Mouse (Mus musculus) cerebellum, adult 11 months (tissue): ENCODE results near the gene Zfp366.
"Not testable (repeated sequence)": the region's sequence is repeated elsewhere in the genome, so short reads cannot be mapped to it uniquely, and the experiment has no call there.

Source experiments
- DNase-seq: peaks from one replicate; pipeline ENCODE4 v3.0.0; 2022

Gene Zfp366

GRCm38 (mm10) chr13:99184155-99184886 lies at the start of gene Zfp366:
Gene Zfp366 (plus strand): TSS chr13:99184823.
- no peak for DNase-seq

DNA sequence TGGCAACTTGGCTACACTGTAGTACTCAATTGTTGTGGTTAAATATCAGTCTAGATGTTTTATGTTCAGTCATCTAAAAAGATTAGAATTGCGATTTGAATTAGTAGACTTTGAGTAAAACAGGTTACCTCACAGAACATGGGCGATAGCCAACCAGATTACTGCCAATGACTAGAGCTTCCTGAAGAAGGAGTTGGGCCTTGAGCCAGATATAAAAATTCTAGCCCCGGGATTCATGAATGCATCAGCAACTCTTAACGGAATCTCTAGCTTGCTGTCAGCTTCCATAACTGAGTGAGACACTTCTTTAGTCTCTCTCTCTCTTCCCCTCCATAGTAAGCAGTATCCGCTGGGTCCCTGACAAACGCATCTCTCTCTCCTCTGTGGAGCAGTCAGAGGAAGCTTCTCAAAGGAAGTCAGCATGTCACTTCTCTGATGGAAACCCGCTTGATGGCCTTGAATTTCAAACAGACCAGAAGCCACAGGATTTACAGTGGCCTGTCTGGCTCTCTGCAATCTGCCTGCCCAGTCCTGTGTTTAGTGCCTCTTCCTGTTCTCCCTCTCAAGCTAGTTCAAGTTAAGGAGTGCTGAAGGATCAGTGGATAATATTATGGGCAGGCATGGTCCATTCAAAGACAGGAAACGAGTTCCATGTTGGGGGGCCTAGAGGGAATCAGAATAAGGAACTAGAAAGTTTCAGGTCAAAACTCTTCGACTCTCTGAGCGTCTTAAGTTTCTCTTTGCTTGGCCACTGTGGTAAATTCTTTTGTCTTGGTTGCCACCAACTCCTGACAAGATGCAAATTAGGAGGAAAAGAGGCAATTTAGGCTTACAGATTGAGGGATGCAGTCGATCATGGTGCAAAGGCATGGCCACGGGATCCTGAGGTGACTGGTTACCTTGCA lies 46.0 kb upstream of the Zfp366 start:
- no peak for DNase-seq

DNA sequence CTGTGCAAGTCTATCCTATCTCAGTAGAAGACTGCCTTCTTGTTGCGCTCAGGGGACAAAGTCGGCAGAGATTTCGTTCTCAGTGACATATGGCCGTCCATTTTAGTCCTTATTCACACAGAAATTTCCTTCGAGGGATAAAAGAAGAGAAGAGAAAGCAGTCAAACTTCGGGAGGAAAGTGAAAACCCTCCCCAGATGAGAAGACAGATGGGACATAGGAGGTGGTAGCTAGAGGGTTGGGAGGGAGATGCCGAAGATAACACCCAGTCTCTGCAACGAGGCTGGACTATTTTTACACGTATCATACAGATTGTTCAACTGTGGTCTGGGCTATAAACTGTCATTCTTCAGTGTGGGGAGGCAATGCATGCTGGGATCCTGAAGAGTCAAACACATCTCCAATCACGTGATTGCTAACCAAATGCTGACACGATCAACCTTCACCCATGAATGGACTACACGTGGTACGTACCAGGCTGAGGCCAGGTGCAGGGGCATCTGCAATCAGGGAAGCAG lies 38.2 kb upstream of the Zfp366 start:
- no peak for DNase-seq

DNA sequence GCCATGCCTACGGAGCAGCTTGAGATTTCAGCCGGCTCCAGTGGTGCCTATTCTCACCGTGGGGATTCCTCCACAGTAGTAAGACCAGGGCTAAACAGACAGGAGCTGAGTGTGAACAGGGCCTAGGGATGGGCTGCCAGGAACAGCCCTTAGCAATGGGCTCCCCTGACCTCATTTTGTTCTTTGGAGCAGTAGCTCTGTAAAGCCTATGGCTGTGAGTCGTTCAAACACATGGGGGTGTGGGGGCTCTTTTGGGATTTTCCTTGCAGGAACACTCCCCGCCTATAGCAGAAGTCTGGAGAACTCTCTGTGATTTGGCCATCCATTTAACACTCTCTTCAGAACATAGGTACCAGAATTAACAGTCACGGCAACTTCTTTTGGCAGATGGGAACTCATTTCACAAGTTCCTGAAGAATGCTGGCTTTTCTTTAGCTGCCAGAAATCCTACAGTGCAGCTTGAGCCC lies 36.9 kb upstream of the Zfp366 start:
- no peak for DNase-seq

DNA sequence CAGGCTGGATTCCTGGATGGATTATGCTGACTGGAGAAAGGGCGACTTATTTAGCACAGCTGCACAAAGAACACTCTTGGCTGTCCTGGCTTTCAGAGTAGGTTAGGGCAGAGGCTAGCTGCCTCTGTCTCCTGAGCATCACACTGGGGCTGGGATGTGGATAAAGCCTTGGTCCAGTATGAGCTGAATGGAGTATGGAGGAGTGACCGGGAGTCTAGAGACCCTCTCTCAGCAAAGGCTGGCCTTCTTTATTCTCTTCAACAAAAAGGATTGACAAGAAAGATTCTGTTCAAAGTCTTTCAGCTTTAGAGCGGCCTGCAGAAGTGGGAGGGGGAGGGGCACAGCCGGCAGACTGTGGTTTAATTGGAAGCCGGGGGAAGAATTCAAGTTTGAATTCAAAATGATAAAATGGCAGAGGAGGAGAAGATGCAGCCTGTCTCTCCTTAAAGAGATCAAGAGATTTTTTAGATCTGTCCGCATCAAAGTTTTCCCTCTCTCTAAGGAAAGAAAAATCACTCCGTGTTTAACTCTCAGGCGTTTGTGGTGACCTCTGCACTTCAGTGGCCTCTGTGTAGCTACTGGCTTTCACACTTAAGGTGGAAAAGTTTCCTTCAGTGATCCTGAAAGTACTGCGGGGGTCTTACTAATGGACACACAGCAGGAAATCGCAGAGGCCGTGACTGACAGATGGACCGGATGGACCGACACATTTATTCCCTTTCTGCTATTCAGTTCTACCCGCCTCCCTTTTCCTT lies 34.9 kb upstream of the Zfp366 start:
- no peak for DNase-seq

- DNase-seq, result no peak
Observed at GRCm38 (mm10) chr13:99150626-99151025, 34.0 kb upstream of the Zfp366 start.

- DNase-seq, result no peak
Observed at GRCm38 (mm10) chr13:99151121-99151520, 33.5 kb upstream of the Zfp366 start.

- DNase-seq, result no peak
Observed at GRCm38 (mm10) chr13:99152305-99152930, 32.2 kb upstream of the Zfp366 start.

DNA sequence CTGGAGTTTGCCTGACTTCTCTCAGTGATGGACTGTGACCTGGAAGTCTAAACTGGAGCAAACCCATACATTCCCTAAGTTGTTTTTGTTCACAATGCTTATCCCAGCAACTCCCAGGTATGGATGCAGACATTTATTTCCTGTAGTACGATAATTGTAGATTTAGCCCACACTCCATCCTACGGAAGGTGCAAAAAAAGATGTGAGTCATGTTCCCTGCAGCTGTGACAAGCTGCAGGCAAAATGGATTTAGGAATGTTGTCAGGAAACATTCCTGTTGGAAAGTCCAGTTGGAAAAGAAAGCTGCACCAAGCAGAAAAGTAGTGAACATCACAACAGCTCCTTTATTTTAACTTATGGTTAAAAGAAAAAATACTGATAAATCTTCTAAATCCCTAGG lies 26.9 kb upstream of the Zfp366 start:
- DNase-seq, result no peak

GRCm38 (mm10) chr13:99158773-99159172 lies 25.9 kb upstream of the Zfp366 start:
- no peak for DNase-seq

- no peak for DNase-seq
Observed at GRCm38 (mm10) chr13:99163071-99163470, 21.6 kb upstream of the Zfp366 start.

DNA sequence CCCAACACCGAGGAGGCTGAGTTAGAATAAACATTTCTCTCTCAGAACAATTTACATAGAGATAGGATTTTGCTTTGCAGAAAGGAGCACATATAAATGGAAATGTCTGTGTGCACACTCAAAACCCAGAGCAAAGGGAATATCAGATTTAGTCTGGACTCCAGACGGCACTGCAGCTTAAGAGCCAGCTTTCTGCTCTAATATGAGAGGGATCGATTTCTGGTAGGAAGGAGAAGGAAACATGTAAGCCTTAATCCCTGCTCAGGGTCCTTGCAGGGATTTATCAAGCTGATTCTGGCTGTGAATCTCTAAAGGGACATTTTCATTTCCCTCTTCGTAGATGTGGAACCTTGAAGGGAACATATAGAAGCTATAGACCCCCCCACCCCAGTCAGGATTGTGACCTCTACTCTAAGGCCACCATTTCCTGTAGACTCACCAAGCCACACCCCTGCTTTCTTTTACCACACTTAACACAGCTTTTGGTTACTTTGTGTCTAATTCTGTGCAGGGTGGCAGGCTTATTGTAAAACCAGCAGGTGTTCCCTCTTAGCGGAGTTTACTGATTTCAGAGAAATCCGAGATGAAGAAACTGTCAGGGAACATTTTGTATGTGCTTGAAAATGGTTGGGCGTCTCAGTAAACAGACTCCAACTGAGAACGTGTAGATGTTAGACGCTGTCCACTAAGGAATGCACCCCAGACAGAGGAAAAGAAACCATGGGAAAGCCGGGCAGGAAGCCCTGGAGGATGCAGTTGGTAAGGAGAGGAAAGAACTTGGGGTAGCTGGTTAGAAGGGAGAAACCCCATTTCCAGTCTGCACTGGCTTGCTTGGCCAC lies 20.9 kb upstream of the Zfp366 start:
- DNase-seq, result no peak

GRCm38 (mm10) chr13:99164360-99164759 lies 20.3 kb upstream of the Zfp366 start:
- no peak for DNase-seq

DNA sequence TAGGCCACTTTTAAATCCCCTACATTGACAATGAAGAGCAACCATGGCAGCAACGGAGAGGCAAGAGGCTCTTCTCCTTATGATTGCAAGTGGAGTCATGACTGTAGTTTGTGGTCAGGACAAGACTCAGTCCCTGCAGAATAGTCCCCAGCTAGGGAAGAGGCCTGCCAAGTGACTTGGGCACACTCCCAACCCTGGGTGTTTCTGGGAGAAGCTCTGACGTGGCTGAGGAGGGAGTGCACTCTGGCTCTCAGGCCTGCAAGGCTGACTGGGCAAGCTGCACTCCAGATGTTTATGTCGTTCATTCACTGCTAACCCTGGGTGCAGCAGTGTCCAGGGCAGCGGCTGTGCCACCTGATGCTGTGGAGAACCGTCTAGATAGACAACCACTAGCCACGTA lies 15.2 kb upstream of the Zfp366 start:
- no peak for DNase-seq

- no peak for DNase-seq
Observed at GRCm38 (mm10) chr13:99170337-99170736, 14.3 kb upstream of the Zfp366 start.

GRCm38 (mm10) chr13:99173849-99174248 lies 10.8 kb upstream of the Zfp366 start:
- no peak for DNase-seq

DNA sequence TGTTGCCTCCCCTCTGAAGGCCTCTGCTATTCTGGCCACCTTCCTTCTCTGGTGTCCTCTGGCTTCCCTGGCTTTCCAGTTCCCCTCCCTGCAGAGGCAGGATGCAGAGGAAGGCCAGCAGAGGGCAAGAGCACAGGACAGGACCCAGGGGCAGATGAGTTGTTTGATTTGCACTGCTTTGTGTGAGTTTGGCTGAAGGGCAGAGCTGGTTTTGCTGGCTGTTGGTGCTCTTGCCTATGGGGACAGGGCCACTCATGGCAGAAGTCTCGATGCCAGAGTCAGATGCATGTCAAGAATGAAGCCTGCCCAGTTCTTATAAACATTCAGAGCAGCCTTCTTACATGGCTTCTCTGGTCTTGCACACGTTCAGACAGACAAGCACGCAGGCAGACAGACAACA lies 1.8 kb upstream of the Zfp366 start:
- DNase-seq, result not testable (repeated sequence)

- DNase-seq, result no peak
Observed at GRCm38 (mm10) chr13:99183257-99183895, 1.2 kb upstream of the Zfp366 start.

DNA sequence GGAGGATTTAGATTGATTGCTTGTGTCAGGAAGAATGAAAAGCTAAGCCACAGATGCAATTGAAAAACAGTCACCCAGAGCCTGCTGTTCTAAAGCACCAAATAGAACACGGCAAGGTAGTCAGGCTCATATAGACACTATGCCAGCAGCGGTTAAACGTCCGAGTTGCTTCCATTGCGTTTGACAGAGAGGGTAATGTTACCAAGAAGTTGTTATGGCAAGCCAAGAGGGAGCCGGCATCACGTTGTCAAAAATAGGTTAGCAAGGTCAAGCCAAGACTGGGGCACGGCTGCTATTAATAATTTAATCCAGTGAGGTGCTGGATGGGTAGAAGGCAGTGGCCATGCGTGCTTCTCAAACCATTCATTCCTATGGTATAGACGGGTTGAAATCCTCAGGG lies 950 bp downstream of the Zfp366 start:
- no peak for DNase-seq

GRCm38 (mm10) chr13:99186138-99186853 lies 1.7 kb downstream of the Zfp366 start:
- DNase-seq, result no peak
